Mouse (Mus musculus): ENCODE results near the gene Pir. TPM values are rescaled to one million over a fixed set of nuclear protein-coding genes. Genes with fewer than 3 reads are reported as not detected.

Gene Pir
- polyA plus RNA-seq, 1 experiment from 2014 or later = 6.6 TPM

Other genes with a start within 250 kb of the Pir start
- 0.69 and 0.73 TPM in 2 replicates for gene Car5b, start 241.4 kb upstream of the Pir start, polyA plus RNA-seq (2016; fragmentation: Nextera tagmentation; extraction: Ambion mirVana)
- 36.3 and 38.1 TPM in 2 replicates for gene Siah1b, start 192.9 kb upstream of the Pir start, polyA plus RNA-seq (2016; fragmentation: Nextera tagmentation; extraction: Ambion mirVana)
- 0.20 and 0.24 TPM in 2 replicates for gene Cltrn, start 180.5 kb upstream of the Pir start, polyA plus RNA-seq (2016; fragmentation: Nextera tagmentation; extraction: Ambion mirVana)
- 0.09 and 0.25 TPM in 2 replicates for gene Ace2, start 130.0 kb upstream of the Pir start, polyA plus RNA-seq (2016; fragmentation: Nextera tagmentation; extraction: Ambion mirVana)
- 0.32 and 0.47 TPM in 2 replicates for gene Bmx, start 11.2 kb upstream of the Pir start, polyA plus RNA-seq (2016; fragmentation: Nextera tagmentation; extraction: Ambion mirVana)
- gene Vegfd, start 104.0 kb downstream of the Pir start, polyA plus RNA-seq (2016; fragmentation: Nextera tagmentation; extraction: Ambion mirVana) = 1.9 TPM in 2 replicates
- gene Piga, start 150.4 kb downstream of the Pir start, polyA plus RNA-seq (2016; fragmentation: Nextera tagmentation; extraction: Ambion mirVana) = 16.0 and 16.5 TPM in 2 replicates
- not detected in 2 replicates for gene Asb11, start 167.6 kb downstream of the Pir start, polyA plus RNA-seq (2016; fragmentation: Nextera tagmentation; extraction: Ambion mirVana)
- 1.6 and 2.0 TPM in 2 replicates for gene Asb9, start 237.0 kb downstream of the Pir start, polyA plus RNA-seq (2016; fragmentation: Nextera tagmentation; extraction: Ambion mirVana)